Mouse (Mus musculus): ENCODE results near the gene Pex16. TPM values are rescaled to one million over a fixed set of nuclear protein-coding genes. Genes with fewer than 3 reads are reported as not detected.

The Pex16 gene
- polyA plus RNA-seq (2012; rRNA removed) = 80.6 and 112 TPM in 2 replicates

- no peak for DNase-seq (ENCODE audit: low read depth, low spot score)
- WGBS = under 1% methylated on average over 16 of the region's 16 CpGs
Observed at GRCm38 (mm10) chr2:92374514-92374913, at the start of gene Pex16, which contains the start of gene Large2. Pex16 (plus strand) TSS chr2:92374676. Large2 (minus strand) TSS chr2:92374869.

DNA sequence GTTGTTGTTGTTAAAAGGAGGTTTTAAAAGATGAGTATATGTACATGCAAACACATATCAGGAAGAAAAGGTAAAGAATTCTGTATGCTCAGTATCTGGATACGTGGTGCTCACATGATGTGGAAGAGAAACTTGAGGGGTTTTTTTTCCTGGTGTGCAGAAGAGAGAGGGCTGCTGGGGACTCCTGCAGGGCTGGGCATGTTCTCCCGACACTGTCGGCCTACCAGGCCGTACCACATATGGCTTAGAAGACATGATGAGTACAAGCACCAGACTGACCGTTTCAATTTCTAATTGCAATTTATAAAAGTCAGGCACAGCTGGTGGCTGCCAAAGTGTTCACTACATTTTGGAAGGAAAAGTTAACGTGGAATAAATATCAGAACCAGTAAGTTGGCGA is 48.8 kb upstream of the Pex16 start:
- 90% methylated on average over 7 of the region's 7 CpGs for WGBS

DNA sequence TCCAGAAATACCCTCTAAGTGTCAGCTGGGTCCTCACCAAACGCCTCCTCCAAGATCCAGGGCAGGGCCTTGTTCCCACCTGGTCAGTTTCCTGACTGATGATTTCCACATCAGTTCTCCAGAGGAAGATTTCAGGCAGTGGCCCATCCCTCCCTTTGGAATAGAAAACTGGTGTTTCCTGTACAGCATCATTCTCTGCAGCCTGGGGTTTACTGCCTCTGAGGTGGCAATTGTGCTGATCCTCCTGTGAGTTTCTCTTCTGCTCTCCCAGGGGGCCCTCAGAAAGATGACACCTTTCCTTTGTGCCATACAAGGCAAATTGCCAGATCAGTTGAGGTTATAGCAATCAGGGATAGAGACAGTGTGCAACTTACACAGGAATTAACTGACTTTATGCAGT is 48.3 kb upstream of the Pex16 start:
- DNase-seq (ENCODE audit: low read depth, low spot score) = no peak
- 74% methylated on average over 1 of the region's 1 CpGs for whole genome bisulfite sequencing

More for the DNA sequence above, 48.8 kb upstream of the Pex16 start:
- no peak for DNase-seq (ENCODE audit: low read depth, low spot score)

- 81% methylated on average over 4 of the region's 4 CpGs for WGBS
- DNase-seq (ENCODE audit: low read depth, low spot score) = no peak
Observed at GRCm38 (mm10) chr2:92327601-92328000, 46.9 kb upstream of the Pex16 start.

DNA sequence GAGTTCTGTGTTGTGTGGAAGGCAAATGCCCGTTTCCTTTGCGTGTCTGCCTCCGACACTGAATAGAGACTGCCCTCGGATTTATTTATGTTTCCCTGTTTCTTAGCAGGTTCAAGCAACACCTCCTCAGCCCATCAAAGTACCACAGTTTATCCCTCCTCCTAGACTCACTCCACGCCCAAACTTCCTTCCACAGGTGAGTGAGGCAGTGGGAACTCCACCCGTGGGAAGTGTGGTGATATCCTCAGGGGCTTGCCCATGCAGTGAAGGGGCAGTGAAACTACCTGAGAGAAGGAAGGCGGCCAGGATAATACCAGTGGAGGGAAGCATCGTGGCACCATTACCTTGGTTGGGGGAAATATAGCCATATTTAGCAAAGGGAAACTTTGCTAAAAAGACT is 46.3 kb upstream of the Pex16 start:
- DNase-seq (ENCODE audit: low read depth, low spot score) = no peak
- 89% methylated on average over 8 of the region's 8 CpGs for WGBS

- 35% methylated on average over 2 of the region's 2 CpGs for WGBS
- no peak for DNase-seq (ENCODE audit: low read depth, low spot score)
Observed at GRCm38 (mm10) chr2:92330840-92331239, 43.6 kb upstream of the Pex16 start.

DNA sequence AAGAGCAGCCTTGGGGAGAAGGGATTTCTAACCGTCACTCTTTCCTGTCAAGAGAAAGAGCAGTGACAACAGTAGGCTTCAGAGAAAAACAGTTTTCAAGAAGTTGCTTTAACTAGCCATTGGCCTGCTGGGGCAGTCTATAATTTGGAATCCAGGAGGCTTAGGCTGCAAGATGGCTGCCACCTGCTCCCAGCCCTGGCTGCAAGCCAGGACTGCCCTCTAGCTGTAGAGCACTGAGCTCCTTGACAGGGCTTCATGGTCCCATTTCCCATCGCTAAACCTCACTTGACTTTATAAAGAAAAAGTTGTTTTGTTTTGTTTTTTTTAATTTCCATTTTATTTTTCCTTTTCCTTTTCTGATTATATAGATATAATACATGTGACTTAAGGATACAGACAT is 43.1 kb upstream of the Pex16 start:
- DNase-seq (ENCODE audit: low read depth, low spot score) = no peak
- WGBS = 88% methylated on average over 2 of the region's 2 CpGs

GRCm38 (mm10) chr2:92331871-92332270 is 42.6 kb upstream of the Pex16 start:
- DNase-seq (ENCODE audit: low read depth, low spot score) = no peak
- 93% methylated on average over 2 of the region's 2 CpGs for WGBS

DNA sequence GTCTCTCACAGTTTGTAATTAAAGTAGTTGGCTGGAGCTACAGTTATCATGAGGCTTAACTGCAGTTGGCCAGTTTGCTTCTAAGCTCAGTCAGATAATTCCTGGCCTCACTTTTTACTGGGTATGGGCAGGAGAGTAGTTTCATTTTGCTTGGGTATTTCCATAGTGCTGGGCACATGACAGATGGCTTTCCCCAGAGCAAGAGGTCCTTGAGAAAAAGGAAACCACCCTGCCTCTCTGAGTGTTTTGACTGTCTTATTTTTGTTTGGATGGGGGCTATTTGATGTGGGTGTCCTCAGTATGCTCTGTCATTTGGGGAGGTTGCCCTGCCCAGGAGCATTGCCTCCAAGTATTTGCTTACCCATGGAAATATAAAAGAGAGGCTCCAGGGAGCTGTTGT is 32.1 kb upstream of the Pex16 start:
- no peak for DNase-seq (ENCODE audit: low read depth, low spot score)

- 88% methylated on average over 2 of the region's 2 CpGs for WGBS
- DNase-seq (ENCODE audit: low read depth, low spot score) = no peak
Observed at GRCm38 (mm10) chr2:92347191-92347590, 27.3 kb upstream of the Pex16 start.

GRCm38 (mm10) chr2:92349589-92350425 is 24.7 kb upstream of the Pex16 start:
- DNase-seq (ENCODE audit: low read depth, low spot score) = no peak
- 67% methylated on average over 6 of the region's 6 CpGs for whole genome bisulfite sequencing

DNA sequence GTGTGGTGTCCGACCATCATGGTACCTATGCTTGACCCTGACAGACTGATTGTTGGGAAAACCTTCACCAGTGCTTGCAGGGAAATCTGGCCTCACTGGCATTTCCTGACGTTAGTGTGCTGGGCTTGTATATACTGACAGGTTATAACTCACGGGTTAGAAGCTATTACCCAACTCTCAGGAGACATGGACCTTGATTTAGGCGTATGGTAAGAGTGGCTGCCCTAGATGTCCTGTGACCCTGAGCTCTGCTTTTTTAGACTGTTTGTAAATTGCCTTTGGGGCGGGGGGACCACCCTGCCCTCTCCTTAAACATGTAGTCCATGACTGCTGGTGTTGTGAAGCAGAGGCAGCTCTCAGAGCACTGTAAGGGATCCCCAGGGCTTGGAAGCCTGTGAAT is 23.8 kb upstream of the Pex16 start:
- WGBS = 79% methylated on average over 5 of the region's 5 CpGs
- DNase-seq (ENCODE audit: low read depth, low spot score) = no peak

DNA sequence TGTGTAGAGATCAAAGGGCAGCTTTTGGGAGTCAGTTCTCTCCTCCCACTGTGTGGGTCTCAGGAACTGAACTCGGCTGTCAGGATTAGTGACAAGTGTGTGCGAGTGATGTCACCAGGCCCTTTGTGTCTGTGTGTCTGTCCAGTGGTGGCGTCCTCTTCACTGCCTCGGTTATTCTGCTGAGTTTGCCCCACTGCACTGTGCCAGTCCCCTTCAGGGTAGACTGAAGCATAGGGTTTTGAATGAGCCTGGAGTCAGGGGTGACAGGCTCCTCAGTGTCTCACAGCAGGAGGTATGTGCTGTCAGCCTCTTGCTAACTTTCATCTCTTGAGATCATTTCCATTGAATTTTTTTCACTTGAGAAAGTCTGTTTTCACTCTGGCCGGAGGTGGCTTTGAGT is 21.1 kb upstream of the Pex16 start:
- 78% methylated on average over 5 of the region's 5 CpGs for WGBS
- DNase-seq (ENCODE audit: low read depth, low spot score) = no peak

DNA sequence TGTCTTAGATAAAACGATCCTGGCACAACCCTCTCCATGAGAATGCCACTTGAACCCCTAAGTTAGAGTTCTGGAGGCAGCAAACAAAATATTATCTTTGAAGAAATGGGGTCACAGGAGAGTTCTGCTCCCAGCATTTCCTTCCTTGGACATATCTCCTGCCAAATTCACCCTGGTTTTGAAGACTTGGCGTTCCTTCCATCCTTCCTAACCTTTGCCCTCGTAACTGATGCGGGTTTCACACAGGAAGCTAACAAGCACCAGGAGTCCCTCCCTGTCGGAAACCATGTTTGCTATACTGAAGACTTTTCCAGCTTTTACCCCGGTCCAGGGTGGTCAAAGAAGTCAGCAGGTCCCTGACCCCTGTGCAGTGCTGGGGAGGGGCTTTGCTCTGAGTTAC is 20.3 kb upstream of the Pex16 start:
- DNase-seq (ENCODE audit: low read depth, low spot score) = no peak
- WGBS = 33% methylated on average over 6 of the region's 6 CpGs

- WGBS = 67% methylated on average over 2 of the region's 2 CpGs
- DNase-seq (ENCODE audit: low read depth, low spot score) = no peak
Observed at GRCm38 (mm10) chr2:92359301-92359700, 15.2 kb upstream of the Pex16 start.

DNA sequence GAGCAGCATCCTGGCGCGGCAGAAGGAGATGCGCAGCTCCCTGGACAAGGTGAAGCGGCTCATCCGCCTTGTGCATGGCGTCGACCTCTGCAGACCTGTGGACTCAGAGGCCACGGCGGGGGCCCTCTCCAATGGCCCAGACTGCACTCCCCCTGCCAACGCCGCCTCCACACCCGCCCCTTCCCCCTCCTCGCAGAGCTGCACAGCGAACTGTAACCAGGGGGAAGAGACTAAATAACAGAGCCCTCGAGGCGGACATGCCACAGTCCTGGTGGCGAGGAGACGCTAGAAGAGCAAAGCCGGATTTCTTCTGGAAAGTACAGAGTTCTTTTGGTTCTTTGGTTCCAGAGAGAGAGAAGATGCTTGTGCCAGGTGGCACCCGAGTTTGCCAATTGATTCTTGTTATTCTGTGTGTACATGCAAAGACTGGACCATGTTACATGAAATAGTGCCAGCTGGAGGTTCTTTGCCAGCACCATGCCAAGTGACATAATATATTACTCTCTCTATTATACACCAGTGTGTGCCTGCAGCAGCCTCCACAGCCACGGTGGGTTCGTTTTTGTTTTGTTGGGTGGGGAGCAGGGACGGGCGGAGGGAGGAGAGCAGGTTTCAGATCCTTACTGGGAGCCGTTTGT is 14.2 kb upstream of the Pex16 start:
- no peak for DNase-seq (ENCODE audit: low read depth, low spot score)
- WGBS = 76% methylated on average over 25 of the region's 25 CpGs

GRCm38 (mm10) chr2:92360893-92361292 is 13.6 kb upstream of the Pex16 start:
- WGBS = 26% methylated on average over 12 of the region's 12 CpGs
- no peak for DNase-seq (ENCODE audit: low read depth, low spot score)

- no peak for DNase-seq (ENCODE audit: low read depth, low spot score)
- 89% methylated on average over 8 of the region's 8 CpGs for WGBS
Observed at GRCm38 (mm10) chr2:92361795-92362194, 12.7 kb upstream of the Pex16 start.

GRCm38 (mm10) chr2:92362571-92363228 is 11.8 kb upstream of the Pex16 start:
- DNase-seq (ENCODE audit: low read depth, low spot score) = no peak
- 94% methylated on average over 6 of the region's 6 CpGs for WGBS

GRCm38 (mm10) chr2:92364086-92364485 is 10.4 kb upstream of the Pex16 start:
- WGBS = 92% methylated on average over 4 of the region's 4 CpGs
- no peak for DNase-seq (ENCODE audit: low read depth, low spot score)

GRCm38 (mm10) chr2:92365568-92365967 is 8.9 kb upstream of the Pex16 start:
- WGBS = 90% methylated on average over 10 of the region's 10 CpGs
- DNase-seq (ENCODE audit: low read depth, low spot score) = no peak
